Mouse (Mus musculus): Measurements from ENCODE around the gene Cacnb2. TPM values are rescaled to one million over a fixed set of nuclear protein-coding genes. Genes with fewer than 3 reads are reported as not detected.

The Cacnb2 gene
- total and polyA plus RNA-seq, 3 experiments = not detected

GRCm38 (mm10) chr2:14883460-14883859 is 280.6 kb downstream of the Cacnb2 start:
- Histone ChIP-seq H3K4me1 (ENCODE audit: control insufficient read depth in 1 of 2, insufficient read depth in 2 of 2, low read length in 2 of 2) (no peaks in the 10 kb centered on the region), H3K27me3 (ENCODE audit: control insufficient read depth in 1 of 2, insufficient read depth in 2 of 2, low read length in 2 of 2) (no peaks in the 10 kb centered on the region), H3K9me3 (replicated peaks; ENCODE audit: insufficient read depth, low read length) (no peaks in the 10 kb centered on the region), H3K36me3 (ENCODE audit: control insufficient read depth in 1 of 2, insufficient read depth in 2 of 2, low read length in 2 of 2) (no peaks in the 10 kb centered on the region), H3K4me3 (ENCODE audit: control insufficient read depth in 1 of 2, insufficient read depth in 1 of 2, low read depth in 2 of 2, low read length in 2 of 2) (no peak overlapping the region), H3K27ac (ENCODE audit: control insufficient read depth, low read depth, low read length) (no peak overlapping the region), H3K9ac (ENCODE audit: control insufficient read depth, low read depth, low read length, poor library complexity, severe bottlenecking) (no peak overlapping the region), H3K79me2 (ENCODE audit: control insufficient read depth, insufficient read depth, low read length, poor library complexity) (no peaks in the 10 kb centered on the region)
- no peak for DNase-seq (ENCODE audit: low read depth, low spot score)
- TF ChIP-seq MAX (IDR thresholded peaks at IDR 0.05; ENCODE audit: low read length) (no peak), GABPA (IDR thresholded peaks at IDR 0.05; ENCODE audit: low read depth, low read length) (no peak), GATA1 (IDR thresholded peaks at IDR 0.05; ENCODE audit: low read depth, low read length) (no peak), RCOR1 (IDR thresholded peaks at IDR 0.05; ENCODE audit: low read depth, low read length) (no peak), MAZ (IDR thresholded peaks at IDR 0.05; ENCODE audit: low read depth, low read length) (no peak), MEF2A (IDR thresholded peaks at IDR 0.05; ENCODE audit: extremely low read depth, insufficient replicate concordance, low read depth, low read length, poor library complexity, severe bottlenecking) (no peak), ZC3H11A (IDR thresholded peaks at IDR 0.05; ENCODE audit: low read depth, low read length) (no peak), TBP (IDR thresholded peaks at IDR 0.05; ENCODE audit: low read depth, low read length) (no peak), ZNF384 (IDR thresholded peaks at IDR 0.05; ENCODE audit: low read depth, low read length) (no peak), CHD2 (IDR thresholded peaks at IDR 0.05; ENCODE audit: low read length) (no peak), HCFC1 (IDR thresholded peaks at IDR 0.05; ENCODE audit: low read depth, low read length) (no peak), SMC3 (IDR thresholded peaks at IDR 0.05; ENCODE audit: low read depth, low read length) (no peak), NELFE (IDR thresholded peaks at IDR 0.05; ENCODE audit: low read depth, low read length) (no peak), KAT2A (conservative IDR thresholded peaks at IDR 0.05; ENCODE audit: low read depth, low read length) (no peak)

- DNase-seq (ENCODE audit: low read depth, low spot score) = peak; percentile 3
- no peaks in the 10 kb centered on the region for H3K36me3 ChIP-seq (ENCODE audit: control insufficient read depth in 1 of 2, insufficient read depth in 2 of 2, low read length in 2 of 2)
- no peaks in the 10 kb centered on the region for H3K27me3 ChIP-seq (ENCODE audit: control insufficient read depth in 1 of 2, insufficient read depth in 2 of 2, low read length in 2 of 2)
- H3K4me3 ChIP-seq (ENCODE audit: control insufficient read depth in 1 of 2, insufficient read depth in 1 of 2, low read depth in 2 of 2, low read length in 2 of 2) = no peak overlapping the region
- no peaks in the 10 kb centered on the region for H3K79me2 ChIP-seq (ENCODE audit: control insufficient read depth, insufficient read depth, low read length, poor library complexity)
- H3K9ac ChIP-seq (ENCODE audit: control insufficient read depth, low read depth, low read length, poor library complexity, severe bottlenecking) = no peak overlapping the region
- H3K9me3 ChIP-seq (replicated peaks; ENCODE audit: insufficient read depth, low read length) = no peaks in the 10 kb centered on the region
- H3K4me1 ChIP-seq (ENCODE audit: control insufficient read depth in 1 of 2, insufficient read depth in 2 of 2, low read length in 2 of 2) = no peaks in the 10 kb centered on the region
- H3K27ac ChIP-seq (ENCODE audit: control insufficient read depth, low read depth, low read length) = no peak overlapping the region
- TF ChIP-seq NELFE (IDR thresholded peaks at IDR 0.05; ENCODE audit: low read depth, low read length) = no peak
- TF ChIP-seq MAX (IDR thresholded peaks at IDR 0.05; ENCODE audit: low read length) = no peak
- no peak for TF ChIP-seq NRF1 (IDR thresholded peaks at IDR 0.05; ENCODE audit: insufficient read depth, low read depth, low read length, poor library complexity, severe bottlenecking)
- no peak for TF ChIP-seq TCF12 (IDR thresholded peaks at IDR 0.05; ENCODE audit: low read depth, low read length)
- no peak for TF ChIP-seq ZMIZ1 (IDR thresholded peaks at IDR 0.05; ENCODE audit: low read depth, low read length)
- TF ChIP-seq RAD21 (IDR thresholded peaks at IDR 0.05; ENCODE audit: low read depth, low read length) = no peak
- no peak for TF ChIP-seq ZNF384 (IDR thresholded peaks at IDR 0.05; ENCODE audit: low read depth, low read length)
- TF ChIP-seq MXI1 (IDR thresholded peaks at IDR 0.05; ENCODE audit: low read depth, low read length) = no peak
Observed at GRCm38 (mm10) chr2:14888406-14889195, 285.7 kb downstream of the Cacnb2 start.

All from MEL (cell line).